Mouse (Mus musculus) limb, embryonic 14.5 days (tissue): ENCODE measurements at regions not wholly inside any gene's neighbourhood (a gene's known extent, or its start where the extent isn't known, plus 50 kb on each side); places are given as distances from the start of the nearest gene placed in this dataset.

Source experiments
- ATAC-seq: fragments of 200-750 bp; cut with Nextera tagmentation; 2 replicates; pipeline ENCODE4 v1.8.0; 2017; ENCODE audit warnings: low read depth, moderate number of reproducible peaks, moderate TSS enrichment; ENCODE audit not compliant: low FRiP score
- DNase-seq: peaks from one replicate; pipeline ENCODE4 v3.0.0-alpha.2; 2015; ENCODE audit warnings: low spot score
- H3K27ac ChIP-seq: fragments of 300-500 bp; sonication (generic); replicated peaks from 2 replicates; pipeline ENCODE4 v1.5.1; 2014; ENCODE audit warnings: low read depth, mild to moderate bottlenecking, low read length, moderate library complexity, mixed read lengths
- H3K27me3 ChIP-seq: fragments of 300-500 bp; sonication (generic); 2 replicates; pipeline ENCODE4 v1.6.1; 2014; ENCODE audit warnings: low read length, mixed read lengths; ENCODE audit not compliant: control insufficient read depth, insufficient read depth
- H3K36me3 ChIP-seq: fragments of 300-500 bp; sonication (generic); 2 replicates; pipeline ENCODE4 v1.6.1; 2014; ENCODE audit warnings: mild to moderate bottlenecking, low read length, moderate library complexity, mixed read lengths; ENCODE audit not compliant: control insufficient read depth, insufficient read depth
- H3K4me1 ChIP-seq: fragments of 300-500 bp; sonication (generic); 2 replicates; pipeline ENCODE4 v1.6.1; 2014; ENCODE audit warnings: antibody characterized with exemption, low read length, mixed read lengths; ENCODE audit not compliant: control insufficient read depth, insufficient read depth
- H3K4me2 ChIP-seq: fragments of 300-500 bp; sonication (generic); replicated peaks from 2 replicates; pipeline ENCODE4 v1.6.1; 2014; ENCODE audit warnings: low read depth, mild to moderate bottlenecking, low read length, moderate library complexity; ENCODE audit not compliant: severe bottlenecking
- H3K4me3 ChIP-seq: fragments of 300-500 bp; sonication (generic); replicated peaks from 2 replicates; pipeline ENCODE4 v1.5.1; 2014; ENCODE audit warnings: low read length
- H3K9ac ChIP-seq: fragments of 300-500 bp; sonication (generic); 2 replicates; pipeline ENCODE4 v1.6.1; 2014; ENCODE audit warnings: mild to moderate bottlenecking, low read depth, low read length, moderate library complexity; ENCODE audit not compliant: severe bottlenecking
- H3K9me3 ChIP-seq: fragments of 300-500 bp; sonication (generic); 2 replicates; pipeline ENCODE4 v1.6.1; 2016; ENCODE audit warnings: low read length; ENCODE audit not compliant: control insufficient read depth
- POLR2A ChIP-seq: fragments of 200-500 bp; IDR thresholded peaks from 2 replicates; pipeline ENCODE4 v1.8.0; 2012; ENCODE audit warnings: inconsistent platforms, mild to moderate bottlenecking, moderate library complexity, borderline replicate concordance; ENCODE audit not compliant: insufficient read depth, insufficient read length; ENCODE audit errors: extremely low read depth
- WGBS: fragments of 180-500 bp; shearing (Covaris S2); extraction: QIAGEN DNeasy Blood & Tissue Kit; methylation state at CpG from one replicate; pipeline ENCODE4 v1.1.7; 2014; 5-methylcytosine and 5-hydroxymethylcytosine counted together

DNA sequence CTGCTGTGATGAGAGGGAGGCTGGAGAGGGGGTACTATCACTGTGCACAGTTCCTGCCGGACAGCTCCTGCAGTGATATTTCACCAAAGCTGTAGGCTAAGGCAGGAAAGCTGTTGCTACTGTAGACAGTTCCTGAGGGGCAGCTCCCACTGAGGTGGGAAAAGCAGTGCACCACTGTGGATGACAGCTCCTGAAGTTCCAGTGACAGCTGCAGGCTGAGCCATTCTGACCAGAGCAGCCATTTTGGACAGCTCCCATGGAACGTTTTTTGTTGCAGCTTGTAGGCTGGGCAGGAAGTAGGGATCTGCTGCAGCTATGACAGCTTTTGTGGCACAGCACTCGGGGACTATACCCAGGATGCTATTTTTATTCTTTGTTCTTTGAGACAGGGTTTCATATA is 51.3 kb upstream of the Insig1 start:
- no peak for TF ChIP-seq POLR2A
- DNase-seq (peak; percentile 21), ATAC-seq (no peak)
- H3K4me1 ChIP-seq: no peaks in the 10 kb centered on the region
- no peak overlapping the region for H3K27ac ChIP-seq
- H3K4me2 ChIP-seq: no peak overlapping the region
- 44% methylated on average over 3 of the region's 3 CpGs for WGBS
- H3K9ac ChIP-seq: no peak overlapping the region
- H3K27me3 ChIP-seq: no peaks in the 10 kb centered on the region
- no peak overlapping the region for H3K4me3 ChIP-seq
- no peaks in the 10 kb centered on the region for H3K9me3 ChIP-seq
- no peaks in the 10 kb centered on the region for H3K36me3 ChIP-seq
